Mouse (Mus musculus) midbrain, embryonic 13.5 days (tissue): ENCODE measurements around the gene Cacna2d2. TPM values are rescaled to one million over a fixed set of nuclear protein-coding genes. Genes with fewer than 3 reads are reported as not detected.

ENCODE experiments used
- ATAC-seq: fragments of 200-750 bp; cut with Nextera tagmentation; 2 replicates; pipeline ENCODE4 v1.8.0; 2017; ENCODE audit warnings: mild to moderate bottlenecking, moderate TSS enrichment, moderate library complexity
- H3K27ac ChIP-seq: fragments of 300-500 bp; sonication (generic); 2 replicates; pipeline ENCODE4 v1.5.1; 2015; ENCODE audit warnings: inconsistent platforms, mild to moderate bottlenecking, moderate library complexity
- H3K27me3 ChIP-seq: fragments of 300-500 bp; sonication (generic); 2 replicates; pipeline ENCODE4 v1.6.1; 2015; ENCODE audit warnings: mild to moderate bottlenecking, inconsistent platforms
- H3K36me3 ChIP-seq: fragments of 300-500 bp; sonication (generic); 2 replicates; pipeline ENCODE4 v1.6.1; 2015; ENCODE audit warnings: mild to moderate bottlenecking, inconsistent platforms
- H3K4me1 ChIP-seq: fragments of 300-500 bp; sonication (generic); replicated peaks from 2 replicates; pipeline ENCODE4 v1.6.1; 2015; ENCODE audit warnings: inconsistent platforms
- H3K4me2 ChIP-seq: fragments of 300-500 bp; sonication (generic); replicated peaks from 2 replicates; pipeline ENCODE4 v1.6.1; 2015; ENCODE audit warnings: moderate library complexity, mild to moderate bottlenecking, inconsistent platforms
- H3K4me3 ChIP-seq: fragments of 300-500 bp; sonication (generic); replicated peaks from 2 replicates; pipeline ENCODE4 v1.5.1; 2015; ENCODE audit warnings: mild to moderate bottlenecking, inconsistent platforms
- H3K9ac ChIP-seq: fragments of 300-500 bp; sonication (generic); replicated peaks from 2 replicates; pipeline ENCODE4 v1.6.1; 2015; ENCODE audit warnings: mild to moderate bottlenecking, inconsistent platforms
- H3K9me3 ChIP-seq: fragments of 300-500 bp; sonication (generic); 2 replicates; pipeline ENCODE4 v1.6.1; 2016; ENCODE audit warnings: mild to moderate bottlenecking, inconsistent platforms
- WGBS: fragments of 180-500 bp; shearing (Covaris S2); methylation state at CpG from one replicate; pipeline ENCODE4 v1.1.7; 2015; 5-methylcytosine and 5-hydroxymethylcytosine counted together
- polyA plus RNA-seq: library from polyadenylated mRNA; unstranded; fragments of >200 nt; fragmentation: Nextera tagmentation; extraction: Ambion mirVana; gene quantifications from 2 replicates; pipeline ENCODE4 v1.2.1, GENCODE M21; 2015

The Cacna2d2 gene
- polyA plus RNA-seq, 1 experiment from 2014 or later: 7.1 TPM

DNA sequence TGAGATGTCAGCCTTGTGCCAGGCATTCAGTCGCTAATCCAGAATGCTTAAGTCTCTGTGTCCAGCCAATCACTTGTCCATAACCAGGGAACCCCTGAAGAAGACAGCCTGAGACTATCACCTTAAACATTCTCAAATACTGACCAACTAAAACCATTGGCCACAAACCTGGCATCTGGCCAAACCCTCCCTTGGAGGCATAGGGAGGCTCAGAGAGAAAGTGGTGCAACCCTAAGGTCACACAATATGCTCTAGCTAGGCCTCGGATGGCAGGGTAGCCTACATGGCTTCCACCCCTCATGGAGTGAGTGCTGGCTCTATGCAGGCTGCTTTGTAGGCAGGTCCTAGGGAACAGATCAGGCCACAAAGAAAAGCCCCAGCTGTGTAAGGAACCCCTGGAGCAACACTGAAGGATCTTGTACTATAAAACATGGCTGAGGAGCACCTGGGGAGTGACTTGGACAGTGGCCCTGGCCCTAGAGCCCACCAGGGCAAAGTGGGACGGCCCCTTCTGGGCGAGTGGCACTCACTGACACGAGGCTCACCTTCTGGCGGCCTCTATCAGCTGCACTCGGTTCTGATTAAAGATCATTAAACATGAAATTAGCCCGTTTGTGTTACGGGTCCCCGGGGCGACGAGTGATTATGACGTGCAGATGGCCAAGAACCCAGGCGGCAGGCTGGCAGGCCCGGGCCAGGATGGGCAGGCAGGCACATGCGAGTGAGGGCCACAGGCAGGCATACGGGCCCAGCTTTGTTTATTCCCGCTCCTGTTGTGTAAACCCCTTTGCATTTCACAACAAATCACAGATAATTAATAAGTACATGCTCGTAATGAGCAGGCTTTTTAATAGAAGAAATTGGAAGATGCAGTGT, 105.5 kb downstream of the Cacna2d2 start:
- Histone ChIP-seq H3K4me3 (no peak overlapping the region), H3K36me3 (0 out of 2 replicates have a peak, but pooled peaks cover 6% of the 10 kb centered on the region), H3K4me2 (no peak overlapping the region), H3K9me3 (no peaks in the 10 kb centered on the region), H3K4me1 (peaks cover 66% of the 10 kb centered on the region), H3K27ac (peak overlapping the region; percentile 68), H3K9ac (0 out of 2 replicates have a peak overlapping the region, but pooled peaks have one; percentile 1), H3K27me3 (no peaks in the 10 kb centered on the region)
- WGBS: 54% methylated on average over 19 of the region's 19 CpGs
- no peak for ATAC-seq

- Histone ChIP-seq H3K4me1 (peaks cover 99% of the 10 kb centered on the region), H3K4me3 (no peak overlapping the region)
These were observed 108.9 kb downstream of the Cacna2d2 start for GRCm38 (mm10) chr9:107508266-107508665.

DNA sequence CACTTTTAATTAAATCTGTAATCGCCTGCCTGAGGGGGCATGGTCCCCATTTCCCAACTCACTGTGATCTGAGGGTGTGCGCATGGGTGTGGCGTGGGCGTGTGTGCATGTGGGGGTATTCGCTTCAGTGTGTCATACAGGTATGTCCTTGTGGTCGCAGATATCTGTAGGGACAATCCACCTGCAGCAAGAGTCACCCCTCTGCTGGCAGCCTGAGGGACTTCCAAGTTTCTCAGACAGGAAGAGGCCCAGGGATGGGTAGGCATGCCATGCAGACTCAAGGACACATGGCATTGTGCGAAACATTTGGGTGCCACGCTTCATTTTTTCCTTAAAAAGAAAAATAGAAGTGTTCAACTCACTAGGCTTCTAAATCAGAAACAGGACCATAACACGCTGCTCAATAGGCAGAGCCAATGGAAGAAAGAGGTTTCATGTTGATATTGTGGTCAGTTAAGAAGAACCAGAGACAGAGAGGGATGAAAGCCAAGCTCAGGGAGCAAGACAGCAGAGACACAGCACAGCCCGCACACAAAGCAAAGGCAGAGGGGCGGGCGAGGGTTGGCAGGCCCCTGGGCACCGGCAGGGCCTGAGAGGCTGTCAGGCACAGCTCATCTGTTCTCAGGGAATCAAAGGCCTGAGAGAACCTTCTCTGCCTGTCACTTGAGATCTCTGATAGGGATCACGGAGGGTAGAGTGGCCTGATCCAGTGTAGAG, 111.1 kb downstream of the Cacna2d2 start:
- H3K27ac ChIP-seq: peak overlapping the region; percentile 82
- 0 out of 2 replicates have a peak, but pooled peaks cover 3% of the 10 kb centered on the region for H3K36me3 ChIP-seq
- 87% methylated on average over 14 of the region's 14 CpGs for WGBS
- no peak overlapping the region for H3K9ac ChIP-seq
- H3K4me1 ChIP-seq: peaks cover 87% of the 10 kb centered on the region
- ATAC-seq: no peak
- H3K4me2 ChIP-seq: no peak overlapping the region
- no peaks in the 10 kb centered on the region for H3K27me3 ChIP-seq
- no peaks in the 10 kb centered on the region for H3K9me3 ChIP-seq
- H3K4me3 ChIP-seq: no peak overlapping the region

More at GRCm38 (mm10) chr9:107508266-107508665, 108.9 kb downstream of the Cacna2d2 start:
- peak; percentile 34; the same call in 1 of the 2 replicates for ATAC-seq
- whole genome bisulfite sequencing: 29% methylated on average over 10 of the region's 10 CpGs
- H3K9ac ChIP-seq: no peak overlapping the region
- H3K4me2 ChIP-seq: no peak overlapping the region
- H3K27ac ChIP-seq: peak overlapping the region; percentile 63
- H3K36me3 ChIP-seq: 0 out of 2 replicates have a peak, but pooled peaks cover 3% of the 10 kb centered on the region
- H3K9me3 ChIP-seq: no peaks in the 10 kb centered on the region
- H3K27me3 ChIP-seq: no peaks in the 10 kb centered on the region

DNA sequence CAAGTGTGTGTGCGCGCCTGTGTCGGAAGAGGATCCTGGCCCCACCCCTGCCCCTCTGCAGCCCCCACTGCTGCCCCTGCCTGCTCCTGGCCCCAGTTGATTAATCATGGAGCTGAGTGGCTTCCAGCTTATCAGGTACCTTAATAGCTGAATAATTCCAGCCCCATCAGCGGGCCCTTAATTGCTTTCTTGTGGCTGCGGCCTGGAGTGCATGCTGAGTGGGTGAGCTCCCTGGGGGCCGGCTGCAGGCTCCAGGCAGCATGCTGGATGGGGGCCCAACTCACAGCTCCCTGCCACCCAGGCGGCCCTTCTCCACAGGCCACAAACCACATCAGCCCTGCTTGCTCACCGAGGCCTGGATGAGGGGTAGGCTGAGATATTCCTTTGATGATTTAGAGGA, 112.0 kb downstream of the Cacna2d2 start:
- no peak overlapping the region for H3K9ac ChIP-seq
- peaks cover 78% of the 10 kb centered on the region for H3K4me1 ChIP-seq
- peak overlapping the region; percentile 82 for H3K27ac ChIP-seq

DNA sequence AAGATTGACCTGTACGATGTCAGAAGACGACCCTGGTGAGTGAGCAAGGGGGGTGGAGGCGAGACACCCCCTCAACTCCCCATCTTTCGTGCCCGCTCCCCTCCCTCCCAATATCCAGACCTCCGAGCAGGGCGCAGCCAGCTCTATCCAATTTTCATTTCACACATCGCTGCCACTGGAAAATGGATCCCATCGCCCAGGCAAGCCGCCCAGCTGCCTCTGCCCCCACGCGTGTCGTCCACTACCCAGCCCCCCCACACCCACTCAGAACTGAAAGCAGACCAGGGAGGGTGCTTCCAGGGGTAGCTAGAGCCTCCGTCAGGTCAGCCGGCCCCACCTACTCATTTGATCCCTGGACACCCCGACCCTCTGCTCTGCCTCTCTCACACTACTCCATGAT, 112.9 kb downstream of the Cacna2d2 start:
- no peaks in the 10 kb centered on the region for H3K27me3 ChIP-seq
- no peak overlapping the region for H3K4me3 ChIP-seq
- ATAC-seq: no peak
- WGBS: 51% methylated on average over 16 of the region's 16 CpGs
- peaks cover 11% of the 10 kb centered on the region; the same call in 1 of the 2 replicates for H3K36me3 ChIP-seq
- no peaks in the 10 kb centered on the region for H3K9me3 ChIP-seq
- no peak overlapping the region for H3K4me2 ChIP-seq
- peaks cover 69% of the 10 kb centered on the region for H3K4me1 ChIP-seq
- H3K9ac ChIP-seq: no peak overlapping the region
- H3K27ac ChIP-seq: peak overlapping the region; percentile 82

More for the DNA sequence above, 112.0 kb downstream of the Cacna2d2 start:
- H3K4me3 ChIP-seq: no peak overlapping the region
- no peaks in the 10 kb centered on the region for H3K9me3 ChIP-seq
- ATAC-seq: peak; percentile 0; the same call in 1 of the 2 replicates
- WGBS: 52% methylated on average over 8 of the region's 8 CpGs
- H3K4me2 ChIP-seq: no peak overlapping the region
- 0 out of 2 replicates have a peak, but pooled peaks cover 5% of the 10 kb centered on the region for H3K36me3 ChIP-seq
- H3K27me3 ChIP-seq: no peaks in the 10 kb centered on the region

DNA sequence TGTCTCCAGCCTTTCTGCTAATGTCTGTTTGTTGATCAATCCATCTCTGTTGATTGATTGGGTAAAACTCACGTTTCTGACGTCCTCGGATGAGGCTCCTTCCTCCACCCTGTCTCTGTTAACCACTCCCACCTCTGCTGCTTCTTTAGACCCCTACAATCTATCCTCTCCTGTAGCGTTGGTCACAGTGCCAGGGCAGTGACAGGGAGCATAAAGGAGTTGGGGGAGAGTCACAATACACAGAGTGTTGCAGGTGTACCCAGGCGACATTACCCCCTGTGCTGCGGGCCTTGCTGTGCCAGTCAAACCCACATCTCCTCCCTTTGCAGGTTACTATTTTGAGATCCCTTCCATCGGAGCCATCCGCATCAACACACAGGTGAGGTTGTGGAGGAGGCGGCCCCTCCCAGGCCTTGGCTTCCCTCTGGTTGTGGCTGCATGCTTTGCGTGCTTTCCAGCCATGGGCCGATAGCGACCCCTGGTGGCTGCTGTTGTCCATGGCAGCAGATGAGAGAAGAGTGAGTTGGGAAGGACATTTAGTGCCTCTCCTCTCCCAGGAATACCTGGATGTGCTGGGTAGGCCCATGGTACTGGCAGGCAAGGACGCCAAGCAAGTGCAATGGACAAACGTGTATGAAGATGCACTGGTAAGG, 115.0 kb downstream of the Cacna2d2 start:
- peaks cover 48% of the 10 kb centered on the region for H3K4me1 ChIP-seq
- H3K4me3 ChIP-seq: no peak overlapping the region
- peak; percentile 60 for ATAC-seq
- 27% methylated on average over 14 of the region's 14 CpGs for WGBS
- H3K9ac ChIP-seq: no peak overlapping the region
- no peaks in the 10 kb centered on the region for H3K9me3 ChIP-seq
- no peak overlapping the region for H3K4me2 ChIP-seq
- no peaks in the 10 kb centered on the region for H3K27me3 ChIP-seq
- peak overlapping the region; percentile 5; the same call in 1 of the 2 replicates for H3K27ac ChIP-seq
- H3K36me3 ChIP-seq: peaks cover 20% of the 10 kb centered on the region

DNA sequence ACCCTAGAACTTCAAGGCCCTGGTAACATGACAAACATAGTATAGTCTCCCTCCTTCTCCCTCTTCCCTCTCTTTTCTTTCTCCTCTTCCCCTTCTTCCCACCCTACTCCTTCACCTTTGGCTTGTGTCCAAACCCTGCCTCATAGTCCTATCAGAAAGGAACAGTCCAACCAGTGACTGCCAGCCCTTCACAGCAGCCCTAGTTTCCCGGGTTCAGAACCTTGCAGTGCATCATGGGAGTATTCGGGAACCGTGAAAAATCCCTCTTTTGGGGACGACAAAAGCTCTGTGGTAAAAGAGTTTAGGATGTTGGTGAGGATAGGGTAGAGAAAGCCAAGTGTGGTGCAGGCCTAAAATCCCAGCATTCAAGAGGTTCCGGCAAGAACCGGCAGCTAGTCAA, 120.9 kb downstream of the Cacna2d2 start:
- Histone ChIP-seq H3K4me1 (peaks cover 28% of the 10 kb centered on the region), H3K4me2 (no peak overlapping the region), H3K36me3 (peaks cover 32% of the 10 kb centered on the region), H3K4me3 (no peak overlapping the region), H3K27ac (peak overlapping the region; percentile 4), H3K9ac (no peak overlapping the region), H3K27me3 (peaks cover 11% of the 10 kb centered on the region), H3K9me3 (no peaks in the 10 kb centered on the region)
- WGBS: 28% methylated on average over 6 of the region's 6 CpGs
- no peak for ATAC-seq

GRCm38 (mm10) chr9:107521190-107521589, 121.8 kb downstream of the Cacna2d2 start:
- 0 out of 2 replicates have a peak, but pooled peaks have one; percentile 5 for ATAC-seq
- peak overlapping the region; percentile 4 for H3K27ac ChIP-seq
- H3K9me3 ChIP-seq: no peaks in the 10 kb centered on the region
- no peak overlapping the region for H3K9ac ChIP-seq
- H3K4me2 ChIP-seq: no peak overlapping the region
- peaks cover 20% of the 10 kb centered on the region for H3K27me3 ChIP-seq
- H3K4me3 ChIP-seq: no peak overlapping the region
- 67% methylated on average over 5 of the region's 5 CpGs for WGBS
- peaks cover 32% of the 10 kb centered on the region for H3K36me3 ChIP-seq
- peaks cover 30% of the 10 kb centered on the region for H3K4me1 ChIP-seq

DNA sequence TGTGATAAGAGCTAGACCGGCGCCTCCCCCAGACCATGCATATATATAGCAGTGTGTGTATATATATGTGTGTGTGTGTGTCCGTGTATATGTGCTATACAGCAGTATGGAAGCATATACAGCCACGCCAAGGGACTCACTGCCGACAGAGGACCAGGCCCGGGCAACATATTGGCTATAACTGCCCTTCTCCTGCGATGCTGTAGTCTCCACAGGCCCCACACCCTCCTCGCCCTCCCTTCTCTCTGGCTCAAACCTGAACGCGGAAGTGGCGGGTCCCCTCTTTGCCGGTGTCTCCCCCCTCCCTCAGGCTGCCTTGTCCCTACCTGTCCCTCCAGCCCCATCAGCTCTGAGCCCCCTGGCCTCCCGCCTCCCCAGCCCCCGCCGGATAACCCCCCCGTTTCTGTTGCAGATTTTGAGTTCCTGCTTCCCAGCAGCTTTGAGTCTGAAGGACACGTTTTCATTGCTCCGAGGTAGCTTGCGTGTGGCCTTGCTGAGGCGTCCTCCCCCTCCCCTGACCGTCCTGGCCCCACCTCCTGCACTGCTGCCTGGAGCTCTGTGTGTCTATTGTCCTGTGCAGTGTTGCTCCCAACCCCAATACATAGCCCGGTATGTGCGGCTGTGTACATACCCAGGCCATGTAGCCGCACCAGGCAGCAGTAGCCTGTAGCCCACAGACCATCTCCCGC, 122.4 kb downstream of the Cacna2d2 start:
- 19% methylated on average over 23 of the region's 25 CpGs for WGBS
- H3K9ac ChIP-seq: peak overlapping the region; percentile 55
- peaks cover 27% of the 10 kb centered on the region for H3K27me3 ChIP-seq
- no peaks in the 10 kb centered on the region for H3K9me3 ChIP-seq
- peak; percentile 62 for ATAC-seq
- peaks cover 30% of the 10 kb centered on the region for H3K36me3 ChIP-seq
- H3K4me1 ChIP-seq: peaks cover 37% of the 10 kb centered on the region
- peak overlapping the region; percentile 68 for H3K27ac ChIP-seq
- H3K4me3 ChIP-seq: no peak overlapping the region
- H3K4me2 ChIP-seq: peak overlapping the region; percentile 28

DNA sequence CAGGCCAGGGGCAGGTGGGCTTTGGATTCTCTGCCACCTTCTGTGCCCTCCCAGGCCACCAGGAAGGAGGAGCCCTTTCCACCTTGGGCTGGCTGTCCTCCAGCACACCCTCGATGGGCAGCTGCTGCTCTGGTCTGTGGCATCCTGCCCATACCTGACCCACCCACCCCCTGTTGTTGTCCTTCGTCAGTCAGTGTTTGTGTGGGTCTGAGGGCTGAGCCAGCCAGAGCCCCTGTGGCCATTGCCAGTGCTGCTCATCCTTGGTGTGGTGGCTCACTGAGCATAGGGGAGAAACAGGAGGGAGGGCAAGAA, 122.9 kb downstream of the Cacna2d2 start:
- Histone ChIP-seq H3K9ac (peak overlapping the region; percentile 55), H3K4me2 (peak overlapping the region; percentile 28), H3K36me3 (peaks cover 25% of the 10 kb centered on the region), H3K27ac (peak overlapping the region; percentile 68), H3K4me3 (no peak overlapping the region), H3K4me1 (peaks cover 41% of the 10 kb centered on the region), H3K27me3 (peaks cover 32% of the 10 kb centered on the region), H3K9me3 (no peaks in the 10 kb centered on the region)
- 39% methylated on average over 2 of the region's 2 CpGs for WGBS
- peak; percentile 31 for ATAC-seq
